Mouse (Mus musculus) hindbrain, embryonic 15.5 days (tissue): ENCODE results near the gene Irf2bp1. TPM values are rescaled to one million over a fixed set of nuclear protein-coding genes. Genes with fewer than 3 reads are reported as not detected.

ENCODE experiments used
- ATAC-seq: fragments of 200-750 bp; cut with Nextera tagmentation; 2 replicates; pipeline ENCODE4 v1.8.0; 2017; ENCODE audit warnings: low read depth, moderate number of reproducible peaks, moderate TSS enrichment; ENCODE audit not compliant: low FRiP score
- H3K27ac ChIP-seq: fragments of 300-500 bp; sonication (generic); replicated peaks from 2 replicates; pipeline ENCODE4 v1.5.1; 2015; ENCODE audit warnings: mild to moderate bottlenecking, inconsistent platforms
- H3K27me3 ChIP-seq: fragments of 300-500 bp; sonication (generic); 2 replicates; pipeline ENCODE4 v1.6.1; 2015; ENCODE audit warnings: control low read depth, inconsistent platforms
- H3K36me3 ChIP-seq: fragments of 300-500 bp; sonication (generic); 2 replicates; pipeline ENCODE4 v1.6.1; 2015; ENCODE audit warnings: control low read depth, inconsistent platforms
- H3K4me1 ChIP-seq: fragments of 300-500 bp; sonication (generic); replicated peaks from 2 replicates; pipeline ENCODE4 v1.6.1; 2015; ENCODE audit warnings: control low read depth, inconsistent platforms
- H3K4me2 ChIP-seq: fragments of 300-500 bp; sonication (generic); 2 replicates; pipeline ENCODE4 v1.6.1; 2015; ENCODE audit warnings: moderate library complexity, mild to moderate bottlenecking, inconsistent platforms
- H3K4me3 ChIP-seq: fragments of 300-500 bp; sonication (generic); 2 replicates; pipeline ENCODE4 v1.5.1; 2015; ENCODE audit warnings: mild to moderate bottlenecking, inconsistent platforms
- H3K9ac ChIP-seq: fragments of 300-500 bp; sonication (generic); 2 replicates; pipeline ENCODE4 v1.6.1; 2015; ENCODE audit warnings: inconsistent platforms
- H3K9me3 ChIP-seq: fragments of 300-500 bp; sonication (generic); 2 replicates; pipeline ENCODE4 v1.6.1; 2016; ENCODE audit warnings: control low read depth, inconsistent platforms
- WGBS: fragments of 180-500 bp; shearing (Covaris S2); methylation state at CpG from one replicate; pipeline ENCODE4 v1.1.7; 2015; 5-methylcytosine and 5-hydroxymethylcytosine counted together
- polyA plus RNA-seq: library from polyadenylated mRNA; unstranded; fragments of >200 nt; fragmentation: Nextera tagmentation; extraction: Ambion mirVana; gene quantifications from 2 replicates; pipeline ENCODE4 v1.2.1, GENCODE M21; 2015

The Irf2bp1 gene
- 31.6 and 35.2 TPM in 2 replicates for polyA plus RNA-seq

GRCm38 (mm10) chr7:19003902-19004630, at the start of gene Irf2bp1:
TSS of gene Irf2bp1 (plus strand) at chr7:19004044.
- peaks cover 51% of the 10 kb centered on the region for H3K4me1 ChIP-seq
- peak; percentile 65 for ATAC-seq
- H3K4me2 ChIP-seq = peak within 1 kb of the TSS; percentile 97
- no peaks in the 10 kb centered on the region for H3K27me3 ChIP-seq
- H3K36me3 ChIP-seq = peaks cover 13% of the 10 kb centered on the region
- no peaks in the 10 kb centered on the region for H3K9me3 ChIP-seq
- peak within 1 kb of the TSS; percentile 95 for H3K9ac ChIP-seq
- peak within 1 kb of the TSS; percentile 94 for H3K27ac ChIP-seq
- under 1% methylated on average over 75 of the region's 90 CpGs for WGBS
- H3K4me3 ChIP-seq = peak within 1 kb of the TSS; percentile 85

GRCm38 (mm10) chr7:18957569-18958383, 46.1 kb upstream of the Irf2bp1 start:
- ATAC-seq = peak; percentile 55
- H3K9me3 ChIP-seq = no peaks in the 10 kb centered on the region
- peak overlapping the region; percentile 57 for H3K4me2 ChIP-seq
- peak overlapping the region; percentile 69 for H3K27ac ChIP-seq
- peaks cover 40% of the 10 kb centered on the region for H3K4me1 ChIP-seq
- H3K4me3 ChIP-seq = peak overlapping the region; percentile 29
- 2% methylated on average over 98 of the region's 107 CpGs for WGBS
- peak overlapping the region; percentile 2; the same call in 1 of the 2 replicates for H3K9ac ChIP-seq
- peaks cover 10% of the 10 kb centered on the region; the same call in 1 of the 2 replicates for H3K36me3 ChIP-seq
- no peaks in the 10 kb centered on the region for H3K27me3 ChIP-seq

- H3K4me3 ChIP-seq = peak overlapping the region; percentile 29
- H3K4me1 ChIP-seq = peaks cover 46% of the 10 kb centered on the region
- H3K9ac ChIP-seq = 0 out of 2 replicates have a peak overlapping the region, but pooled peaks have one; percentile 2
- peak overlapping the region; percentile 57 for H3K4me2 ChIP-seq
- 14% methylated on average over 11 of the region's 21 CpGs for WGBS
- peak overlapping the region; percentile 69; the same call in 1 of the 2 replicates for H3K27ac ChIP-seq
- ATAC-seq = peak; percentile 1; the same call in 1 of the 2 replicates
- peaks cover 7% of the 10 kb centered on the region; the same call in 1 of the 2 replicates for H3K36me3 ChIP-seq
- H3K9me3 ChIP-seq = no peaks in the 10 kb centered on the region
- no peaks in the 10 kb centered on the region for H3K27me3 ChIP-seq
Observed at GRCm38 (mm10) chr7:18958384-18958766, 45.5 kb upstream of the Irf2bp1 start.

- ATAC-seq = no peak
- Histone ChIP-seq H3K36me3 (no peaks in the 10 kb centered on the region), H3K27me3 (no peaks in the 10 kb centered on the region), H3K4me2 (no peak overlapping the region), H3K4me3 (no peak overlapping the region), H3K9me3 (no peaks in the 10 kb centered on the region), H3K27ac (no peak overlapping the region), H3K4me1 (peaks cover 55% of the 10 kb centered on the region), H3K9ac (no peak overlapping the region)
- WGBS = 60% methylated on average over 8 of the region's 8 CpGs
Observed at GRCm38 (mm10) chr7:18959446-18959845, 44.4 kb upstream of the Irf2bp1 start.

GRCm38 (mm10) chr7:18962171-18962792, 41.6 kb upstream of the Irf2bp1 start:
- peak overlapping the region; percentile 47 for H3K4me2 ChIP-seq
- peaks cover 53% of the 10 kb centered on the region for H3K4me1 ChIP-seq
- H3K36me3 ChIP-seq = no peaks in the 10 kb centered on the region
- H3K27me3 ChIP-seq = no peaks in the 10 kb centered on the region
- no peak overlapping the region for H3K9ac ChIP-seq
- no peaks in the 10 kb centered on the region for H3K9me3 ChIP-seq
- 4% methylated on average over 17 of the region's 17 CpGs for WGBS
- no peak overlapping the region for H3K27ac ChIP-seq
- H3K4me3 ChIP-seq = peak overlapping the region; percentile 22
- no peak for ATAC-seq

GRCm38 (mm10) chr7:18962795-18963194, 41.0 kb upstream of the Irf2bp1 start:
- ATAC-seq = no peak
- Histone ChIP-seq H3K4me3 (peak overlapping the region; percentile 22), H3K4me1 (peaks cover 52% of the 10 kb centered on the region), H3K9ac (no peak overlapping the region), H3K36me3 (no peaks in the 10 kb centered on the region), H3K4me2 (peak overlapping the region; percentile 47), H3K27ac (no peak overlapping the region), H3K27me3 (no peaks in the 10 kb centered on the region), H3K9me3 (no peaks in the 10 kb centered on the region)
- 7% methylated on average over 20 of the region's 20 CpGs for WGBS

- Histone ChIP-seq H3K27me3 (no peaks in the 10 kb centered on the region), H3K27ac (no peak overlapping the region), H3K9ac (no peak overlapping the region), H3K4me1 (peaks cover 46% of the 10 kb centered on the region), H3K4me3 (no peak overlapping the region), H3K4me2 (peak overlapping the region; percentile 47), H3K9me3 (no peaks in the 10 kb centered on the region), H3K36me3 (no peaks in the 10 kb centered on the region)
- no peak for ATAC-seq
- WGBS = 5% methylated on average over 19 of the region's 19 CpGs
Observed at GRCm38 (mm10) chr7:18963294-18963843, 40.5 kb upstream of the Irf2bp1 start.

- no peak overlapping the region for H3K27ac ChIP-seq
- no peak overlapping the region for H3K4me2 ChIP-seq
- peaks cover 36% of the 10 kb centered on the region for H3K4me1 ChIP-seq
- H3K9me3 ChIP-seq = no peaks in the 10 kb centered on the region
- H3K27me3 ChIP-seq = no peaks in the 10 kb centered on the region
- ATAC-seq = no peak
- 78% methylated on average over 5 of the region's 5 CpGs for WGBS
- no peaks in the 10 kb centered on the region for H3K36me3 ChIP-seq
- H3K9ac ChIP-seq = no peak overlapping the region
- no peak overlapping the region for H3K4me3 ChIP-seq
Observed at GRCm38 (mm10) chr7:18965312-18965711, 38.5 kb upstream of the Irf2bp1 start.

GRCm38 (mm10) chr7:18967603-18968002, 36.2 kb upstream of the Irf2bp1 start:
- 6% methylated on average over 8 of the region's 8 CpGs for WGBS
- 0 out of 2 replicates have a peak overlapping the region, but pooled peaks have one; percentile 17 for H3K27ac ChIP-seq
- peaks cover 21% of the 10 kb centered on the region for H3K4me1 ChIP-seq
- no peaks in the 10 kb centered on the region for H3K36me3 ChIP-seq
- no peaks in the 10 kb centered on the region for H3K9me3 ChIP-seq
- no peak overlapping the region for H3K4me3 ChIP-seq
- no peak overlapping the region for H3K9ac ChIP-seq
- peak; percentile 50 for ATAC-seq
- no peaks in the 10 kb centered on the region for H3K27me3 ChIP-seq
- H3K4me2 ChIP-seq = no peak overlapping the region

- no peak for ATAC-seq
- Histone ChIP-seq H3K27ac (no peak overlapping the region), H3K9ac (no peak overlapping the region), H3K4me2 (no peak overlapping the region), H3K9me3 (no peaks in the 10 kb centered on the region), H3K36me3 (no peaks in the 10 kb centered on the region), H3K4me1 (0 out of 2 replicates have a peak, but pooled peaks cover 4% of the 10 kb centered on the region), H3K4me3 (no peak overlapping the region), H3K27me3 (no peaks in the 10 kb centered on the region)
- WGBS = 89% methylated on average over 3 of the region's 3 CpGs
Observed at GRCm38 (mm10) chr7:18970956-18971355, 32.9 kb upstream of the Irf2bp1 start.

- no peaks in the 10 kb centered on the region for H3K36me3 ChIP-seq
- no peaks in the 10 kb centered on the region for H3K9me3 ChIP-seq
- H3K27me3 ChIP-seq = no peaks in the 10 kb centered on the region
- no peak overlapping the region for H3K4me2 ChIP-seq
- 82% methylated on average over 9 of the region's 9 CpGs for WGBS
- H3K27ac ChIP-seq = no peak overlapping the region
- no peaks in the 10 kb centered on the region for H3K4me1 ChIP-seq
- H3K4me3 ChIP-seq = no peak overlapping the region
- no peak for ATAC-seq
- H3K9ac ChIP-seq = no peak overlapping the region
Observed at GRCm38 (mm10) chr7:18978381-18978780, 25.5 kb upstream of the Irf2bp1 start.
